Mouse (Mus musculus) forebrain, embryonic 10.5 days (tissue): ENCODE data around the gene Csn1s1. TPM values are rescaled to one million over a fixed set of nuclear protein-coding genes. Genes with fewer than 3 reads are reported as not detected.

Source experiments
- DNase-seq: peaks from one replicate; pipeline ENCODE4 v3.0.0-alpha.2; 2017; ENCODE audit warnings: low spot score; ENCODE audit errors: extremely low spot score
- H3K27ac ChIP-seq: fragments of 300-500 bp; sonication (generic); 2 replicates; pipeline ENCODE4 v1.5.1; 2016; ENCODE audit warnings: mild to moderate bottlenecking
- H3K27me3 ChIP-seq: fragments of 300-500 bp; sonication (generic); 2 replicates; pipeline ENCODE4 v1.6.1; 2016; ENCODE audit warnings: mild to moderate bottlenecking; ENCODE audit not compliant: poor library complexity, severe bottlenecking
- H3K36me3 ChIP-seq: fragments of 300-500 bp; sonication (generic); replicated peaks from 2 replicates; pipeline ENCODE4 v1.6.1; 2016; ENCODE audit warnings: mild to moderate bottlenecking, moderate library complexity
- H3K4me1 ChIP-seq: fragments of 300-500 bp; sonication (generic); 2 replicates; pipeline ENCODE4 v1.6.1; 2016
- H3K4me3 ChIP-seq: fragments of 300-500 bp; sonication (generic); 2 replicates; pipeline ENCODE4 v1.5.1; 2016; ENCODE audit warnings: mild to moderate bottlenecking, moderate library complexity
- H3K9me3 ChIP-seq: fragments of 300-500 bp; sonication (generic); 2 replicates; pipeline ENCODE4 v1.6.1; 2016; ENCODE audit warnings: mild to moderate bottlenecking, moderate library complexity
- WGBS: fragments of 180-500 bp; shearing (Covaris S2); methylation state at CpG from one replicate; pipeline ENCODE4 v1.1.7; 2016; 5-methylcytosine and 5-hydroxymethylcytosine counted together
- polyA plus RNA-seq: library from polyadenylated mRNA; unstranded; fragments of >200 nt; fragmentation: Nextera tagmentation; extraction: Ambion mirVana; gene quantifications from 2 replicates; pipeline ENCODE4 v1.2.1, GENCODE M21; 2016

Gene Csn1s1
- not detected in 2 replicates for polyA plus RNA-seq

GRCm38 (mm10) chr5:87665908-87666307 is at the start of gene Csn1s1:
Gene Csn1s1, plus strand, starts transcription at chr5:87666208.
- no peak within 1 kb of the TSS for H3K4me3 ChIP-seq
- no peaks in the 10 kb centered on the region for H3K27me3 ChIP-seq
- H3K36me3 ChIP-seq: no peaks in the 10 kb centered on the region
- DNase-seq: no peak
- H3K27ac ChIP-seq: no peak within 1 kb of the TSS
- no peaks in the 10 kb centered on the region for H3K9me3 ChIP-seq
- H3K4me1 ChIP-seq: no peaks in the 10 kb centered on the region

- no peak for DNase-seq
- no peaks in the 10 kb centered on the region for H3K27me3 ChIP-seq
- H3K4me3 ChIP-seq: no peak overlapping the region
- no peaks in the 10 kb centered on the region for H3K36me3 ChIP-seq
- no peak overlapping the region for H3K27ac ChIP-seq
- H3K4me1 ChIP-seq: no peaks in the 10 kb centered on the region
- no peaks in the 10 kb centered on the region for H3K9me3 ChIP-seq
Measured at GRCm38 (mm10) chr5:87622681-87623080, 43.3 kb upstream of the Csn1s1 start.

- Histone ChIP-seq H3K9me3 (no peaks in the 10 kb centered on the region), H3K4me3 (no peak overlapping the region), H3K27ac (no peak overlapping the region), H3K27me3 (no peaks in the 10 kb centered on the region), H3K4me1 (no peaks in the 10 kb centered on the region), H3K36me3 (no peaks in the 10 kb centered on the region)
- DNase-seq: no peak
Measured at GRCm38 (mm10) chr5:87642787-87643186, 23.2 kb upstream of the Csn1s1 start.

GRCm38 (mm10) chr5:87699530-87699929 is 33.5 kb downstream of the Csn1s1 start, which contains the start of gene Csn2:
Gene Csn2, minus strand, starts transcription at chr5:87699630.
- 78% methylated on average over 3 of the region's 3 CpGs for WGBS
- no peak within 1 kb of the TSS for H3K27ac ChIP-seq
- no peaks in the 10 kb centered on the region for H3K4me1 ChIP-seq
- no peak within 1 kb of the TSS for H3K4me3 ChIP-seq
- no peaks in the 10 kb centered on the region for H3K27me3 ChIP-seq
- no peaks in the 10 kb centered on the region for H3K36me3 ChIP-seq
- DNase-seq: no peak
- H3K9me3 ChIP-seq: no peaks in the 10 kb centered on the region

GRCm38 (mm10) chr5:87705891-87706290 is 39.9 kb downstream of the Csn1s1 start:
- Histone ChIP-seq H3K27me3 (no peaks in the 10 kb centered on the region), H3K27ac (no peak overlapping the region), H3K36me3 (no peaks in the 10 kb centered on the region), H3K9me3 (no peaks in the 10 kb centered on the region), H3K4me1 (no peaks in the 10 kb centered on the region), H3K4me3 (no peak overlapping the region)
- WGBS: 83% methylated on average over 1 of the region's 1 CpGs
- no peak for DNase-seq

Other genes starting within 250 kb of the Csn1s1 start
- gene Ugt2b38, start 242.0 kb upstream of the Csn1s1 start, polyA plus RNA-seq: 0.07 TPM in 1 of 2 replicates, not detected in the other
- not detected in 2 replicates for gene Ugt2a2, start 183.9 kb upstream of the Csn1s1 start, polyA plus RNA-seq
- not detected in 2 replicates for gene Gm43638, start 179.4 kb upstream of the Csn1s1 start, polyA plus RNA-seq
- not detected in 2 replicates for gene Ugt2a1, start 175.3 kb upstream of the Csn1s1 start, polyA plus RNA-seq
- gene Sult1b1, start 128.0 kb upstream of the Csn1s1 start, polyA plus RNA-seq: not detected in 2 replicates
- not detected in 2 replicates for gene Sult1d1, start 97.2 kb upstream of the Csn1s1 start, polyA plus RNA-seq
- 1.0 and 1.7 TPM in 2 replicates for gene Sult1e1, start 74.6 kb upstream of the Csn1s1 start, polyA plus RNA-seq
- not detected in 2 replicates for gene Csn2, start 33.4 kb downstream of the Csn1s1 start, polyA plus RNA-seq
- gene Csn1s2a, start 108.4 kb downstream of the Csn1s1 start, polyA plus RNA-seq: not detected in 2 replicates
- gene Csn1s2b, start 141.9 kb downstream of the Csn1s1 start, polyA plus RNA-seq: not detected in 2 replicates
- not detected in 2 replicates for gene Prr27, start 159.5 kb downstream of the Csn1s1 start, polyA plus RNA-seq
- not detected in 2 replicates for gene Odam, start 218.8 kb downstream of the Csn1s1 start, polyA plus RNA-seq